Mouse (Mus musculus) intestine, postnatal 0 days (tissue): ENCODE results near the gene Jag2. TPM values are rescaled to one million over a fixed set of nuclear protein-coding genes. Genes with fewer than 3 reads are reported as not detected.

Source experiments
- ATAC-seq: fragments of 200-750 bp; cut with Nextera tagmentation; 2 replicates; pipeline ENCODE4 v1.8.0; 2017; ENCODE audit warnings: mild to moderate bottlenecking, moderate TSS enrichment, moderate library complexity
- H3K27ac ChIP-seq: fragments of 300-500 bp; sonication (generic); 2 replicates; pipeline ENCODE4 v1.5.1; 2014; ENCODE audit warnings: mild to moderate bottlenecking, low read depth, low read length, moderate library complexity
- H3K27me3 ChIP-seq: fragments of 300-500 bp; sonication (generic); replicated peaks from 2 replicates; pipeline ENCODE4 v1.6.1; 2014; ENCODE audit warnings: low read length, mixed read lengths; ENCODE audit not compliant: control insufficient read depth, insufficient read depth
- H3K36me3 ChIP-seq: fragments of 300-500 bp; sonication (generic); 2 replicates; pipeline ENCODE4 v1.6.1; 2014; ENCODE audit warnings: mild to moderate bottlenecking, moderate library complexity; ENCODE audit not compliant: control insufficient read depth, insufficient read depth
- H3K4me1 ChIP-seq: fragments of 300-500 bp; sonication (generic); replicated peaks from 2 replicates; pipeline ENCODE4 v1.6.1; 2014; ENCODE audit warnings: antibody characterized with exemption, low read length, mixed read lengths; ENCODE audit not compliant: control insufficient read depth, insufficient read depth
- H3K4me2 ChIP-seq: fragments of 300-500 bp; sonication (generic); replicated peaks from 2 replicates; pipeline ENCODE4 v1.6.1; 2014; ENCODE audit warnings: low read depth, mild to moderate bottlenecking, moderate library complexity
- H3K4me3 ChIP-seq: fragments of 300-500 bp; sonication (generic); 2 replicates; pipeline ENCODE4 v1.5.1; 2014; ENCODE audit warnings: low read depth, low read length
- H3K9ac ChIP-seq: fragments of 300-500 bp; sonication (generic); 2 replicates; pipeline ENCODE4 v1.6.1; 2014; ENCODE audit warnings: mild to moderate bottlenecking, low read depth, low read length
- H3K9me3 ChIP-seq: fragments of 300-500 bp; sonication (generic); 2 replicates; pipeline ENCODE4 v1.6.1; 2016; ENCODE audit warnings: mixed run types; ENCODE audit not compliant: control insufficient read depth
- CTCF ChIP-seq: sonication (generic); IDR thresholded peaks from 2 replicates; pipeline ENCODE4 v1.5.1; 2016; ENCODE audit warnings: low read depth, mild to moderate bottlenecking, control low read depth, antibody characterized with exemption, moderate library complexity
- WGBS: fragments of 180-500 bp; shearing (Covaris S2); extraction: QIAGEN DNeasy Blood & Tissue Kit; methylation state at CpG from one replicate; pipeline ENCODE4 v1.1.7; 2014; 5-methylcytosine and 5-hydroxymethylcytosine counted together
- polyA plus RNA-seq: library from polyadenylated mRNA; unstranded; fragments of >200 nt; fragmentation: Nextera tagmentation; extraction: Ambion mirVana; gene quantifications from 2 replicates; pipeline ENCODE4 v1.2.1, GENCODE M21; 2015

Gene Jag2
- polyA plus RNA-seq, 1 experiment from 2014 or later: 1.4 TPM

DNA sequence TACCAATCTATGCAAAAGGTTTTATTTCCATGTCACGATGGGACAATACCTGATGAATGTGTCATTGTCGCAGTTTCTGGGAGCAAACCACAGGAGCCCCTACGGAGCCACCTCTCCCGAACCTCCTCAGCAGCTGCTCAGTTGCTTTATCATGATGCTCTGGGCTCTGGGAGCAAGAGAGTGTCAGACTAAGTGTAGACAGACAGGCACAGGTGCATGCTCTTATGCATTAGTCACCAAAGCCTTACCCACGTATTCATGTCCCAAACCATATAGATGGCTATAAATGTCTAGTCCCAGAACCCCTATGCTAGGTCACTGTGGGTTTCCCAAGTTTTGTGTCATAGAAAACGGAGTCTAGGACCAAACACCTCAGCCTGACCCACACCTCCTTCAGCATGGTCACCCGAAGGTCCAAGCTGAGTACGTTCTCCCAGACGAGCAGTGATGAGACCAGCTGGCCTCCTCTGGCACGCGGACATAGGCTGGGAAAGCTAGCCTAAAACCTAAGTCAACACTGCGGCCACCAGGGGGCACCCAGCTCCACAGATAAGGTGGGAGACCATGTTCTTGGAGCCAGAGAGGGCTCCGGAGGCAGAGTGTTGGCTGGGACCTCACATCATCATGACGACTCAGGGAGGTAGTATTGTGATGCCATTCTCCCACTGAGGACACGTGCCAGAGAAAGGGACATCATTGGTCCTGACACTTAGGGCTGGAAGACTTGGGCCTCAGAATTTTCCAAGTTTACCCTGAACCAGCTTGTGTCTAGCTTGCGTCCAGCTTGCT is 54.2 kb downstream of the Jag2 start:
- peak; percentile 96 for TF ChIP-seq CTCF
- Histone ChIP-seq H3K4me1 (peaks cover 11% of the 10 kb centered on the region; the same call in 1 of the 2 replicates), H3K4me3 (no peak overlapping the region), H3K27me3 (peaks cover 18% of the 10 kb centered on the region), H3K36me3 (no peaks in the 10 kb centered on the region), H3K4me2 (no peak overlapping the region), H3K9me3 (no peaks in the 10 kb centered on the region), H3K27ac (no peak overlapping the region), H3K9ac (no peak overlapping the region)
- ATAC-seq: peak; percentile 17; the same call in 1 of the 2 replicates
- 28% methylated on average over 16 of the region's 16 CpGs for WGBS

DNA sequence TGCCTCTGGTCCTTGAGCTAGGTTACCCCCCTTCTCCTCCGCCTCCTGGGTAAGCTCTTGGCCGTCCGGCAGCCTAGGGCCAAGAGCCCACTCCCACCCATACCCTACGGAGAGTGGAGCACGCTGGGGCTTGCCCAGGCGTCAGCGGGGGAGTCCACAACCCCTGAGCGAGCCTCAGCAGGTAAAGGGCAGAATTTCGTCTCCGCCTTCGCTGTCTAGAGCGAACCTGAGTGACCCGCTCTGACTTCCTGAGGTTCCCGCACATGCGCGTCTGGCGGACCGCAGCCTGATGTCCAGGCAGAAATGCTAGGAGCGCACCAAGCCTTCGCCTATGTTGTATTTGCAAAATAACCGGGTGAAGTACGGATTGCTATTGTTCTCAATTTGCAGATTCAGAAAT is 55.4 kb downstream of the Jag2 start:
- H3K4me1 ChIP-seq: peaks cover 11% of the 10 kb centered on the region; the same call in 1 of the 2 replicates
- no peak for ATAC-seq
- peaks cover 18% of the 10 kb centered on the region for H3K27me3 ChIP-seq
- no peak overlapping the region for H3K27ac ChIP-seq
- H3K9me3 ChIP-seq: no peaks in the 10 kb centered on the region
- no peak overlapping the region for H3K9ac ChIP-seq
- 23% methylated on average over 22 of the region's 22 CpGs for WGBS
- no peaks in the 10 kb centered on the region for H3K36me3 ChIP-seq
- peak overlapping the region; percentile 59 for H3K4me2 ChIP-seq
- peak overlapping the region; percentile 18 for H3K4me3 ChIP-seq
- TF ChIP-seq CTCF: no peak

DNA sequence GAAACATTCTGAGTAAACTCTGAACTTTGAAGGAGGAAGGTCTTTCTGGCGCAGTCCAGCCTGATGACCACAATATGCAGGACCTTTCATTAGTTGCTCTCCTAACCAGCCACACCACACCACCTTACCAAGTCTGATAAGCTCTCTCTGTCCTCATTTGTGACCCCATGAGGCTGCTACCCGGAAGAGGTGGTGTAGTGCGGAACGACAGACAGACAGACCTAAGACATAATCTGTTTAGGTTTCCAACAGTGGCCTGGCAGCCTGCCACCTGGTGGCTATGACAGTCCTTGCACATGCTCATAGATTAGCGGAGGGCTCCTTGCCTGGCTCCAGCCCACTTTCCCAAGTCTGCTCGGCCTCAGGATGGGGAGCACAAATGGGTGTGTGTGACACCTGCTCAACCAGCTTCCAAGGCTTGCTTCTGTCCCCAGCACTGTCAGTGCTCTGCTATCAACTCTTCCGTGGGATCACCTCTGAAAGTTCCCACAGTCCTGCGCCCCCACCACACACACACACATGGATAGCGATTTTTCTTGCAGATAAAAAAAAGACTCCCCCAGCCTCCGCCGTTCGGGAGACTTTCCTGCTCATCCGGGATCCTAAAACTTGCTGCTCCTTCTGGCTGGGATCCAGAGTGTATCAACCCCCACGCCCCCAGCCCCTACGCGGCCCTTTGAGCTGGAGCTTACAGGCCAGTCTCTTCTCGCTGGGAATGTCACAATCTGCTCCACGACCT is 56.0 kb downstream of the Jag2 start:
- no peak overlapping the region for H3K27ac ChIP-seq
- peaks cover 18% of the 10 kb centered on the region for H3K27me3 ChIP-seq
- H3K4me2 ChIP-seq: peak overlapping the region; percentile 59
- no peaks in the 10 kb centered on the region for H3K9me3 ChIP-seq
- peaks cover 11% of the 10 kb centered on the region; the same call in 1 of the 2 replicates for H3K4me1 ChIP-seq
- peak; percentile 34 for ATAC-seq
- no peak overlapping the region for H3K9ac ChIP-seq
- peak overlapping the region; percentile 18 for H3K4me3 ChIP-seq
- peak; percentile 94 for TF ChIP-seq CTCF
- 19% methylated on average over 18 of the region's 18 CpGs for WGBS
- H3K36me3 ChIP-seq: no peaks in the 10 kb centered on the region

DNA sequence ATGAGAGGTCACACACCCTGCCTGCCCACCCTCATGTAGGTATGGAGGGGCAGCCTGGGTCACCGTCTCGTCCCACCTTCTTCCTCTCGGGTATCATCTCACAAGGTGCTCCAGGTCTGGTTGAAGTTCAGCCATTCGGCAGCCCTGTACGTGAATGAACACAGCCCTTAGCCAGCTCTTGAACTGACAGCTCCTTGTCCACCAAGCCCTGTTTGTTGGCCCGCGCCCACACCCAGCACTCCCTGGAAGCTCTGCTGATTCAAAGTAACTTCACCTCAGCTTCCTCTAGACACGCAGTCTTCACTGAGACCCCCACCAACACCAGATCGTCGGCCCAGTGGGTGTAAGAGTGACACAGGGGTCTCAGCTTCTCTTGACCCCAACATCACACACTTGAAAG is 56.6 kb downstream of the Jag2 start:
- Histone ChIP-seq H3K4me3 (no peak overlapping the region), H3K36me3 (no peaks in the 10 kb centered on the region), H3K4me2 (no peak overlapping the region), H3K27me3 (peaks cover 18% of the 10 kb centered on the region), H3K27ac (no peak overlapping the region), H3K9me3 (no peaks in the 10 kb centered on the region), H3K4me1 (peaks cover 11% of the 10 kb centered on the region; the same call in 1 of the 2 replicates), H3K9ac (no peak overlapping the region)
- no peak for TF ChIP-seq CTCF
- 81% methylated on average over 10 of the region's 10 CpGs for WGBS
- ATAC-seq: no peak

DNA sequence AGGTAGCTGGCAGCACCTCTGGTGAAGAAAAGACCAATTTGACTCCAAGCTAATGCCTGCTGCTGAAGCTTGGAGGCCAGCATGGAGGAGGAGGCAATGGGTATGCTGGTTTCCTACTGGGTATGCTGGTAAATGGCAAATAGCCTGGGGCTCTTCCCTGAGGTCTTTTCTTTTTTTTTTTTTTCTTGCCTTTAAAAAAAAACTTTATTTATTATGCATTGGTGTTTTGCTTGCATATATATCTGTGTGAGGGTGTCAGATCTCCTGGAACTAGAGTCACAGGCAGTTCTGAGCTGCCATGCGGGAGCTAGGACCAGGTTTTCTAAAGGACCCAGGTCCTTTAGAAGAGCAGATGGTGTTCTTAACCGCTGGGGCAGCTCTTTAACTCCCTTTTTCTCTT is 58.3 kb downstream of the Jag2 start:
- TF ChIP-seq CTCF: no peak
- no peak overlapping the region for H3K27ac ChIP-seq
- 96% methylated on average over 2 of the region's 2 CpGs for WGBS
- H3K4me3 ChIP-seq: no peak overlapping the region
- H3K36me3 ChIP-seq: no peaks in the 10 kb centered on the region
- H3K9me3 ChIP-seq: no peaks in the 10 kb centered on the region
- no peak for ATAC-seq
- H3K9ac ChIP-seq: no peak overlapping the region
- H3K4me2 ChIP-seq: no peak overlapping the region
- H3K27me3 ChIP-seq: peaks cover 18% of the 10 kb centered on the region
- H3K4me1 ChIP-seq: no peaks in the 10 kb centered on the region; the same call in 1 of the 2 replicates

DNA sequence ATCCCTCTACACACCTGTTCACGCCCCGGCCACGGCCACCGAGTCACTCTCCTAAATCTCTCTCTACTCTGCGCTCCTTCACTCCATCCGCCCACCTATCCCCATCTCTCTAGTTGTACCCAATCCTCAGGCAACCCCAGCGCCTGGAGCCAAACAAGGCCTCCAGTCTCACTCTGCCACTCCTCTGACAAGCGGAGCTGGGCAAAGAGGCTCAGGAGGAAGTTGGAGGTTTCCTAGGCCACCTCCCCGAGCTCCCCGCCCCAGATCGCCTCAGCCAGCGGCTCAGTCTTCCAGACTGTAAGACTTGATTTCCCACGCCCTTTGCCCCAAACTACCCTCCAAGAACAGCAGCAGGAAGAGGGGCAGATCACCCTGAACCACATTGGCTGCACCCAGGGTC is 58.8 kb downstream of the Jag2 start:
- Histone ChIP-seq H3K4me1 (no peaks in the 10 kb centered on the region), H3K27me3 (peaks cover 18% of the 10 kb centered on the region), H3K9ac (no peak overlapping the region), H3K4me3 (no peak overlapping the region), H3K9me3 (no peaks in the 10 kb centered on the region), H3K4me2 (peak overlapping the region; percentile 13; the same call in 1 of the 2 replicates), H3K27ac (no peak overlapping the region), H3K36me3 (no peaks in the 10 kb centered on the region)
- 41% methylated on average over 13 of the region's 13 CpGs for WGBS
- ATAC-seq: 0 out of 2 replicates have a peak, but pooled peaks have one; percentile 22
- TF ChIP-seq CTCF: no peak
